Mouse (Mus musculus): ENCODE measurements around the gene Ints7.

- TF ChIP-seq CTCF (IDR thresholded peaks at IDR 0.05; ENCODE audit: borderline replicate concordance, extremely low read depth, insufficient read depth, insufficient read length) (no peak), POLR2A (IDR thresholded peaks at IDR 0.05; ENCODE audit: borderline replicate concordance, extremely low read depth, insufficient read depth, insufficient read length, poor library complexity, severe bottlenecking) (no peak)
These were observed 472 bp upstream of the Ints7 start for GRCm38 (mm10) chr1:191574871-191575457.
